Mouse (Mus musculus) frontal cortex, postnatal 36 days (tissue): ENCODE data around the gene Pycr1.

Experiments used
- DNase-seq, 2 experiments: peaks; one replicate each; pipeline ENCODE4 v3.0.0; 2022; ENCODE audit warnings: low spot score in 2 of 2

Pycr1 gene

DNA sequence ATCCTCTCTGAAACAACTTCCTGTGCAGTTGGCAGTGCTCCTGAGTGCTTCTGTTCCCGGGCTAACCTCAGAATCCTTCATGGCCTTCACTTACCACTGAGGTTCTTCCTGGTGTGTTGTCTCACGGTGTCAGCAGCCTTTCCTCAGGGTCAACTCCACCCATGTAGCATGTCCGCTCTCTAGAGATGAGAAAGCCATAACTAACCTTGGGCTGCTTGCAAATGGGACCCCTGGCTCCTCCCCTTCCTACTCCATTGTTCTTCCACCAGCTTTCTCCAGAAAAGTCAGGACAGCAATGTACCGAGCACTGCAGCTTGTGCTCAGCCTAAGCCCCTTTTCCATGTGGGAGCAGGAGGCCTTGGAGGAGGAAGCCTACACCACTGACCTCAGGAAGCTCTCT is 36.8 kb downstream of the Pycr1 start:
- DNase-seq, result no peak

DNA sequence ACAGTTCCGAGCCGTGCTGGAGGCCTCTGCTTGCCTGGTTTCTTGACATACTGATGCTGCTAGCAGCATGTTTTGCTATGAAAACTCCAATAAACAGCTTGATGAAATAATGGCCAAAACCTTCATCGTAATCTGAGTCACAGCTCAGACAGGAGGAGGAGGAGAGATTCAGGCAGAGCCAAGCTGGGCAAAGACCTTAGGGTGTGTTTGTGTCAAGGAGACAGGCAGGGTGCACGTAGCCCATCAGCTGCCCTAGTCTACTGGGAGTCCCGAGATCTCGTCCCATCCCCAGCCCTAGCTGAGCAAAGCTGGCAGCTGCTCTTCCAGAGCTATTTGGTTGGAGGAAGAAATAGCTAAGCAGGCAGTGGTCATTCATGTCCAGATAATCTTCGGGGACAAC is 37.9 kb downstream of the Pycr1 start:
- DNase-seq, result no peak

DNA sequence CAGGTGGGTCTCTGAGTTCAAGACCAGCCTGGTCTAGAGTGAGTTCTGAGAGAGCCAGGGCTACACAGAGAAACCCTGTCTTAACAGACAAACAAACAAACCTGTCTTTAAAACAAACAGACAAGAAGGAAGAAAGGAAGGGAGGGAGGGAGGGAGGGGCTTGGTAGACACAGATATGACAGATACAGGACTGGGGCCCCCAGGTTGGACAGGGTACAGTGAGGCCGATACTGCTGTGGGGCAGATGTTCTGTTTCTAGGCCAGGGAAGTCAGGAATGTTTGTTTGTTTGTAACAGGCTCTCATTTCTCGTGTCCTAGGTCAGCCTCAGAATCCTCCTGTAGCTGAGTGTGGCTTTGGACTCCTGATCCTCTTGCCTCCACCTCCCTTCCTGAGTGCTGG is 40.0 kb downstream of the Pycr1 start:
- no peak for DNase-seq

- no peak for DNase-seq
These were observed 42.9 kb downstream of the Pycr1 start for GRCm38 (mm10) chr11:120600716-120601115.

DNA sequence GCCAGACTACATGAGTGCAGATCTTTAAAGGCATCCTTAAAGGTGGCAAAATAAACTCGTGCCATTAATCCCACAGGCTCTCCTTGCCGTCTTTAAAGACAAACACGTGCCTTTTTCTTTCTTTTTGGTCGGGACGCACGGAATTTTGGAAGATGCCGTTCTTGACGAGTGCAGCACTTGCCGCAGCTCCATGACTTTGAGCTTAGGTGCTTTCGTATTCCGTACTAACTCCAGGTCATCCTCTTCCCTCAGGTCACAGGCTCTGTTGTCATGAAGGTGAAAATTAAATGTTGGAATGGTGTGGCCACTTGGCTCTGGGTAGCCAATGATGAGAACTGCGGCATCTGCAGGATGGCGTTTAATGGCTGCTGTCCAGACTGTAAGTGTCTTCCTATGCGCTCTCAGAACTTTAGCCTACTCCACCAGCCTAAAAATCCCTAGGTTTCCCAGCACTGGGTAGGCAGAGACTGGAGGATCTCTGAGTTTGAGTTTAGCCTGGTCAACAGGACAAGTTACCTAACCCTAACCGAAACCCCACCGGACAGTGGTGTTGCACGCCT is 44.5 kb downstream of the Pycr1 start:
- no peak for DNase-seq

DNA sequence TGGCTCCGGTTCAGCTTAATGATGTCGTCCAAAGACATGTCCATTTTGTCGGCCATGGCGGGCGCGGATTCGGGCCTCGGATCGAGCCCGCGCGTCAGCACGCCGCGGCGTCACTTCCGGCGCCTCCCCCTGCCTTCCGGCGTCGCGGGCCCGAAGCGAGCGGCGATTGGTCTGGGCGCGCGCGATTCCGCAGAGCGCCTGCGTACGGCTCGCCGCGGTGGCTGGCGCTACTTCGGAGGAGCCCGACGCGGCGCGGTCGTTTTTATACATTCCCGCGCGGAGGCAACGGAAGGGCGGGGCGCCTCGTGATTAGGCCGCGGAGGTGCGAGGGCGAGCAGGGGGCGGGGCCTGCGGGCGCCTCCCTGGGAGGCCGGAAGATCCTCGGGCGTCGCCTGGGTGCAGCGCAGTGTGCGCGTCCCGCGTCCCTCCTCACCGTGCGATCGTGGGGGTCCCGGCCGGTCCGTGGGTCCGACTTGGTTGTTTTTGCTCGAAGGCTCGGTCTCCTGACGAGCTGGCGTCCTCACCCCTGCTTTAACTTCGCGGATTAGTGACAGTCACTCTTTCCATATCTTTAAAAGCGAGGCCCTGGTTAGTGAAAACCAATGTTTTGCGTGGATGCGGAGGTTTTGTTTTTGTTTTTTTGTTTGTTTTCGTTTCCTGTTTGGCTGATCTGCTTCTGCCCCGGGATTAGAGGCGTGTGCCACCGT is 45.1 kb downstream of the Pycr1 start, which contains the start of the genes Alyref and Anapc11:
Alyref (minus strand) TSS at position 83 of the 707 bp plus-strand sequence.
Anapc11 (plus strand) TSS at position 139 of the 707 bp plus-strand sequence.
- DNase-seq, result peak; percentile 88 to 94

DNA sequence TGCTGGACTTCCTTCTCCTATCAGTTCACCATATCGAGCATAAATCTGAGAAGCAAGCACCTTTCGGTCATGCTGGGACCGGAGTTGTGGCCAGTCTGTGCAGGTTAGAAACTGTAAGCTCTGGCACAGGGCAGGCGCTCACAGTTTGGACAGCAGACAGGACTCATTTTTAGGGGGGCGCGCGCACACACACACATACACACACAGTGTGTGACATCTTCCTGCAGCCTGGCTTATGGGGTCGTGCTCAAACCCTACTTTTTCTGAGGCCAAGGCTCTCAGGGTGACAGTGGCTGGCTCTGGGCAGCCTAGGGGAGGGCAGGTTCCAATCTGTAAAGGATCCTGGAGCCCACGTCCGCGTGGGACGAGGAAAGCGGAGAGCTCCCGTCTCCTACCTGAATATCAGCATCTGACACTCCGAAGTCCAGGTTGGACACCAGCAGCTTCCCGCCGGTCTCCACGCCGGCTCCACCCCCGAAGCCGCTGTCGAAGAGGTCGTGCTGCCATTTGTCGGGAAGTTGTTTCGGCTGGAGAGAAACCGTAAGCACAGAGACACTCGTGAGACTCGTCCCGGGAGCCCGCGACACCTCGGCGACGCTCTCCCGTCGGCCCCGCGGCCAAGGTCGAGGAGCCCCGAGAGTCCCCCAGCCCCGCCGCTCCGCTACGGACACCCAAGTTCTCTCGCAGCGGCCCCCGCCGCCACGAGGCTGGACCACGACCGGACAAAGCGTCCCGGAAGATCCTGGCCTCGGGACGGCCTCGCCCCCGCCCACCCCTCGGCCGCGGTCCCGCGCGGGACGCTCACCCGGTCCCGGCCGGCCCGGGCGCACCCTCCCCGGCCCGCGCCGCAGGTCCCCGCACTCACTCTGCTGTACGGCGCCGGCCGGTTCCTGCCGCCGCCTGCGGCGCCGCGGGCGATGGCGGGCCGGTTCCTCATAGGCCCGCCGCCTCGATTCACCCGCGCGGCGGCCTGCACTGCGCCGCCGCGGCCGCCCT is 46.0 kb downstream of the Pycr1 start:
- no peak for DNase-seq

DNA sequence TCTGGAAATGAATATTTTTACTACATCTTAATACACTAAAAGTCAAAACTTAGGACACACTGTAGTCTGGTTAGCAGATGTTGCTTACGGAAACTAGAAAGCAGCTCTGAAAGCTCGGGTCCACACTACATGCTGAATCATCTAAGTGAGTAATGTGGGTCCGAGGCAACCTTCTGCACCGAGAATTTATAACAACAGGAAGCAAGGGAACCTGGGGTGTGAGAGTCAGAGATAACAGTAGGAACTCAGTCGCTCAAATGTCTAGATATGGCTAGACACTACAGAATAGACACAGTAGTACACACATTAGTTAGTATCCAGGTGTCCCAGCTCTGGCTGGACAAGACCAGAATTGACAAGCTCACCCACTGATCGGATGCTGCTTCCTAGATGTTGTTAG is 55.0 kb downstream of the Pycr1 start:
- no peak for DNase-seq
